Comparison of ENCODE assay signal across 25 mouse cellular contexts in the genomic region with DNA sequence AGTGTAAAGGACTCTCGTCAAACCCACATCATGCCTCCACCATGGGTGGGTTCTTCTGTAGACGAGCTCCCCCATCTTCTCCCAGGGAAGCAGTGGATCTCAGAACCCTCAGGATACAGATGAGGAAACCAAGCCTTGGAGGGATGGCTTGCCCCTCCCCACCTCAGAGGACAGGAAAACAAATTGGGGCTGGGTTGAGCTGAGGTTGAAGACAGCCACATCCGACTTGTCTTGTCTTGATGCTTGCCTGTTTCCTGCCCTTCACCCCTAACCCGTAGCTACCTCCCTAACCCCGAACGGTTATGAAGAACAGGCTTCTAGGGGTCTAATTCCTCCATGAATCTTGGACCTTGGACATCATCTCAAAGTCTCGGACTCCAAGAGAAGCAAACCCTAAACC. TPM values are rescaled to one million over a fixed set of nuclear protein-coding genes. Genes with fewer than 3 reads are reported as not detected.
DNase-seq lines count a peak whose midpoint lies in the region; ATAC-seq lines count a peak whose summit lies in the region.
"Had no signal": no experiment of that assay in that cellular context is flagged by ENCODE, and none has a peak within 500 bp of the region (broad histone marks: within the 10 kb centered on the region; RNA-seq: fewer than 3 reads in every experiment).

No protein-coding gene starts in this region.

- H3K4me1 ChIP-seq in limb, embryonic 15.5 days: no peaks in the 10 kb centered on the region
- peaks cover 11% of the 10 kb centered on the region; the same call in 1 of the 2 replicates for H3K4me1 ChIP-seq in limb, embryonic 10.5 days
- H3K4me1 ChIP-seq: midbrain, embryonic 13.5 days; neural tube, embryonic 12.5 days had no signal

- no peak for DNase-seq in limb, embryonic 10.5 days (ENCODE audit: low spot score)
- DNase-seq in T-cell, adult 2 months (ENCODE audit: low spot score): peak; percentile 81
- DNase-seq in naive thymus-derived CD4-positive, alpha-beta T cell, adult 2 months (ENCODE audit: low read depth): peak; percentile 79
- peak; percentile 68 for DNase-seq in thymus, postnatal 25 days
- no peak for DNase-seq in cerebellum, adult 8-10 months
- DNase-seq in adrenal gland, postnatal 25 days: no peak
- DNase-seq in lung, postnatal 25 days (ENCODE audit: low spot score): no peak
- DNase-seq: adrenal gland, adult 8-10 months; cerebellum, adult 11 months; cerebellum, postnatal 14 days; forebrain, postnatal 0 days; gastrocnemius, postnatal 36 days; kidney, postnatal 36 days; right cerebral cortex, postnatal 14 days had no signal

- no peaks in the 10 kb centered on the region for H3K36me3 ChIP-seq in limb, embryonic 15.5 days
- no peaks in the 10 kb centered on the region for H3K36me3 ChIP-seq in limb, embryonic 10.5 days
- H3K36me3 ChIP-seq: hindbrain, embryonic 10.5 days; kidney, embryonic 15.5 days; liver, embryonic 15.5 days; midbrain, embryonic 13.5 days; neural tube, embryonic 12.5 days had no signal

- H3K4me3 ChIP-seq in limb, embryonic 15.5 days: no peak overlapping the region
- H3K4me3 ChIP-seq in limb, embryonic 10.5 days: no peak overlapping the region
- H3K4me3 ChIP-seq: hindbrain, embryonic 10.5 days; kidney, embryonic 15.5 days; liver, embryonic 15.5 days; midbrain, embryonic 13.5 days; neural tube, embryonic 12.5 days had no signal

- 0 out of 2 replicates have a peak overlapping the region, but pooled peaks have one; percentile 1 for H3K9ac ChIP-seq in limb, embryonic 15.5 days
- H3K9ac ChIP-seq: forebrain, postnatal 0 days; kidney, embryonic 15.5 days; liver, embryonic 15.5 days; midbrain, embryonic 13.5 days; neural tube, embryonic 12.5 days had no signal

- H3K27me3 ChIP-seq in limb, embryonic 15.5 days: no peaks in the 10 kb centered on the region
- H3K27me3 ChIP-seq in limb, embryonic 10.5 days (ENCODE audit: low read depth, poor library complexity, severe bottlenecking): no peaks in the 10 kb centered on the region
- H3K27me3 ChIP-seq: CH12.LX; kidney, embryonic 15.5 days; liver, embryonic 15.5 days; midbrain, embryonic 13.5 days; neural tube, embryonic 12.5 days; Patski had no signal

- H3K9me3 ChIP-seq in limb, embryonic 15.5 days: no peaks in the 10 kb centered on the region
- H3K9me3 ChIP-seq in limb, embryonic 10.5 days (replicated peaks): no peaks in the 10 kb centered on the region
- H3K9me3 ChIP-seq: G1E; hindbrain, embryonic 10.5 days; kidney, embryonic 15.5 days; liver, embryonic 15.5 days; midbrain, embryonic 13.5 days; neural tube, embryonic 12.5 days had no signal

- H3K27ac ChIP-seq in limb, embryonic 15.5 days: no peak overlapping the region
- H3K27ac ChIP-seq in limb, embryonic 10.5 days: no peak overlapping the region
- H3K27ac ChIP-seq: hindbrain, embryonic 10.5 days; kidney, embryonic 15.5 days; liver, embryonic 15.5 days; midbrain, embryonic 13.5 days; neural tube, embryonic 12.5 days had no signal

- no peak for ATAC-seq in limb, embryonic 15.5 days (ENCODE audit: insufficient number of reproducible peaks, low FRiP score, low TSS enrichment, low read depth)
- ATAC-seq: forebrain, postnatal 0 days; hindbrain, embryonic 16.5 days; intestine, postnatal 0 days; midbrain, embryonic 13.5 days; Patski had no signal

- H3K4me2 ChIP-seq in limb, embryonic 15.5 days: no peak overlapping the region
- H3K4me2 ChIP-seq: kidney, embryonic 15.5 days; liver, embryonic 15.5 days; midbrain, embryonic 13.5 days; neural tube, embryonic 12.5 days had no signal

- 80% methylated on average over 7 of the region's 7 CpGs for WGBS in limb, embryonic 15.5 days
- 87% methylated on average over 7 of the region's 7 CpGs for WGBS in limb, embryonic 10.5 days

RNA-seq across cellular contexts. Expression of gene Selplg, which starts 6.9 kb away (rescaled TPM):
- 5.5 and 8.3 TPM in 2 replicates for polyA plus RNA-seq in limb, embryonic 15.5 days (2015; fragmentation: Nextera tagmentation; extraction: Ambion mirVana)
- polyA plus RNA-seq in limb, embryonic 10.5 days (2016; fragmentation: Nextera tagmentation; extraction: Ambion mirVana): 0.60 and 0.80 TPM in 2 replicates
- 1.5 and 3.3 TPM in 2 replicates for total RNA-seq in adrenal gland, postnatal 25 days (2021)

RNA-seq across cellular contexts. Expression of gene Tmem119, which starts 25.2 kb away (rescaled TPM):
- 202 and 204 TPM in 2 replicates for polyA plus RNA-seq in limb, embryonic 15.5 days (2015; fragmentation: Nextera tagmentation; extraction: Ambion mirVana)
- 159 and 218 TPM in 2 replicates for polyA plus RNA-seq in limb, embryonic 10.5 days (2016; fragmentation: Nextera tagmentation; extraction: Ambion mirVana)
- total RNA-seq in adrenal gland, postnatal 25 days (2021): 5.4 and 7.7 TPM in 2 replicates
- polyA plus RNA-seq: Patski had no signal

RNA-seq across cellular contexts. Expression of gene Iscu, which starts 53.0 kb away (rescaled TPM):
- polyA plus RNA-seq in limb, embryonic 15.5 days (2015; fragmentation: Nextera tagmentation; extraction: Ambion mirVana): 91.0 and 99.0 TPM in 2 replicates
- 106 and 112 TPM in 2 replicates for polyA plus RNA-seq in limb, embryonic 10.5 days (2016; fragmentation: Nextera tagmentation; extraction: Ambion mirVana)
- 708 and 898 TPM in 2 replicates for total RNA-seq in adrenal gland, postnatal 25 days (2021)

RNA-seq across cellular contexts. Expression of gene Sart3, which starts 53.2 kb away (rescaled TPM):
- polyA plus RNA-seq in limb, embryonic 15.5 days (2015; fragmentation: Nextera tagmentation; extraction: Ambion mirVana): 38.4 and 45.9 TPM in 2 replicates
- polyA plus RNA-seq in limb, embryonic 10.5 days (2016; fragmentation: Nextera tagmentation; extraction: Ambion mirVana): 90.9 and 100 TPM in 2 replicates
- total RNA-seq in adrenal gland, postnatal 25 days (2021): 45.0 and 50.7 TPM in 2 replicates

Comparison
In these comparisons a context has a peak if more than half of its experiments do, and no peak if none do; other contexts are left out.
1. DNase-seq: peak in T-cell, adult 2 months (single experiment), naive thymus-derived CD4-positive, alpha-beta T cell, adult 2 months (single experiment) and thymus, postnatal 25 days (single experiment); none in limb, embryonic 10.5 days (single experiment), cerebellum, adult 8-10 months (single experiment), adrenal gland, postnatal 25 days (single experiment) and lung, postnatal 25 days (single experiment).